Mouse (Mus musculus): ENCODE measurements around the gene Inmt.

Inmt gene

DNA sequence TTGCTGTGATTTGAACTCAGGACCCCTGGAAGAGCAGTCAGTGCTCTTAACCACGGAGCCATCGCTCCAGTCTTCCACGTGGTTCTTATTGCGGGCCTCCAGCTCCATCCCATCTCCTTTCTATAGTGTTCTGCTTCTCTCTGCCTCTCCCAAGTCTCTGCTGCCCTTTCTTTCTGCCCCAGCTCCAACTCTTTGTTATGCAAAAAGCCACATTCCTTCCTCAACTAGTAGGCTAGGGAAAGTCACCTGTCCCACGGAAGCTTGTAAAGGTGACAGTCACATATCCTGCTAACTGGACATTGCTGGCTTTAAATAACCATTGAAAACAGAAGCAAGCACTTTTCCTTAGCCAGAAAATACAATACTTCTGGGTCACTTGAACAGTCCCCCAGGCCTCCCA is 5.0 kb downstream of the Inmt start:
- DNase-seq (ENCODE audit: low read depth, low spot score), result no peak

- DNase-seq (ENCODE audit: low read depth, low spot score), result peak; percentile 75
Measured at GRCm38 (mm10) chr6:55166777-55167463, 7.9 kb downstream of the Inmt start.

DNA sequence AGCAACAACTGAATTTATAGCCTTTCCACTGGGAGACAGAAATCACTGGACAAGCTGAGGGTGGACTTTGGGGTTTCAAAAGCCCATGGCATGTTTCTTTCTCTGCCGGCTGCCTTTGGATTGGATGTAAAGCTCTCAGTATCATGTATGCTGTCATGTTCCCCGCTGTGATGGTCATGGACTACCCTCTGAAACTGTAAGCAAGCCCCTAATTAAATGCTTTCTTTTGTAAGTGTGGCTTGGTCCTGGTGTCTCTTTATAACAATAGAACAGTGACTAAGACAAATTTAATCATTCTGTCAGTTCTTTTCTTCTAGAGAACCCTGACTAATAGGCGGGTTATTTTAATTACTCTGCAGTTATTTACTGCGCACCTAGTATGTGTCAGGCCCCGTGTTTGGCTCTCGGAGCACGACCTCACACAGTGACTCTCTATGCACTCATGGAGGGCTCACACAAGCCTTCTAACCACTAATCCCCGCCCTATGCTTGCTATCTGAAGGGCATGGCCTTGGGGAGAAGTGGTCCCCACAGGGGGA is 11.7 kb downstream of the Inmt start:
- DNase-seq (ENCODE audit: low read depth, low spot score), result no peak

DNA sequence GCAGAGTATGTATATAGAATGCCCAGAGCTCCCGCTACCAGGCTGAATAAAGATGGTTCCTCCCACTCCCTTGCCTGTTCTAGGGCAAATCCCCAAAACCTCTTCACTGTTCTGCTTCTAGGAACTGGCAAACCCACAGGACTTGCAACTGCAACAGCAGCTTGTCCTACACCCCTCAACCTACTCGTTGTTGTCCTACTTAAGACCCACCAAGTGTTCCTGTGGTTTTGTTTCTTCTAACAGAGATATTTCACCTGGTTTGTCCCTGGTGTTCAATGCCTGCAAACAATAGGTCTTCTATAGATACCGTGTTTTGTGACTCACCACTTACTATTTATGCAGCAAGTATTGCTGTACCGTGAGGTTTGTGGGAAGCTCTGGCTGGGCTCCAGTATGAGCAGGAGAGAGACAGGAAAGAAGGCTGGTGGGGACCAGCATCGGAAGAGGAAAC is 13.5 kb downstream of the Inmt start:
- DNase-seq (ENCODE audit: low read depth, low spot score), result no peak

DNA sequence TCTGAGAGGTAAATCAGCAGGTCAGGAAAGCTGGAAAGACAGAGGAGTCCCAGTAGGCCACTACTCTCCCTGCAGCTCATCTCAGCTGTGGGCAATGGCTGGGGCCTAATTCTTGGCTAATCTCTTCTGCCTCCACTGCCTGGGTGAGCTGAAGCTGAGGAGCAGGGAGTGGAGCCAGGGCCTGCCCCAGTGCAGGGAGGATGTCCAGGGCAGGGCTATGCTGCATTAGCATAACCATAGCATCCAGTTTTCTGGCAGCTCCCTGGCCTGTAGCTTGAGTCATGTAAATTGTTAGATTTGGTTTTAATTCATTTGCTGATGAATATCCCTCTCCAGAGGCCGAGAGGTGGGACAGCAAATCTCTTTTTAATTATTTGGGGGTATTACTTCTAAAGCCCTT is 15.6 kb downstream of the Inmt start:
- no peak for DNase-seq (ENCODE audit: low read depth, low spot score)

DNA sequence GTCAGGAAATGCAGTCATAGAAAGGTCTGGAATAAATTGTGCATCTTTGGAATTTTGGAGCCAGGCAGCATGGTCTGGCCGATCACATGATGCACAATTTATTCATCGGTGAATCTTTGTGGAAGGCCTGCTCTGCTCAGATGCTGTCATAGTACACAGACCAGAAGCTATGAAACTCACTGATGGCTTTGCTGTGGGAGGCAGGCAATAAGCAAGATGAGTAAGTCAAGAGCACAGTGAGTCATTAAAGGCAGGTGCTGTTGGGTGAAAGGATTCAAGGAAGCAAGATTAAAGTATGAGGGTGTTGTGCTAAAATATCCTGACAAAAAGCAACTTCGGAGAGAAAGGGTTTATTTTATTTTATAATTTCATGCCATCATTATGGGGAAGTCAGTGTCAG is 22.6 kb downstream of the Inmt start:
- no peak for DNase-seq (ENCODE audit: low read depth, low spot score)

DNA sequence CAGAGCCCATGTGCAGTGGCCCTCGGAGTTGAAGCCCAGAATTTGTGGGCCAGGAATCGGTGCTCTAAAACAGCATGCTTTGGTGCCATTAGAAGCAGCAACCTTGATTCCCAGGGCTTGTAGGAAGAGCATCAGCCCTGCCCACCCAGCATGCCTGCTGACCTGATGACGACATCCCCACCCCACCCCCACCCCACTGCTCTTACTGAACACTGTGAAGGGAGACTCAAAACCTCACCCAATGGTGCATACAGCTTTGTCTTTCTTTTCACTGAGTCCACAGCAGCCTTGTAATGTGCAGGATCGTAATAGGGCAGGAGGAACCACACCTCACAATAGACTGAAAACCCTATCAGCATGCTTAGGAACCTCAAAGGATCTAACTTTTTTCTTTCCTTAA is 28.7 kb downstream of the Inmt start:
- no peak for DNase-seq (ENCODE audit: low read depth, low spot score)

DNA sequence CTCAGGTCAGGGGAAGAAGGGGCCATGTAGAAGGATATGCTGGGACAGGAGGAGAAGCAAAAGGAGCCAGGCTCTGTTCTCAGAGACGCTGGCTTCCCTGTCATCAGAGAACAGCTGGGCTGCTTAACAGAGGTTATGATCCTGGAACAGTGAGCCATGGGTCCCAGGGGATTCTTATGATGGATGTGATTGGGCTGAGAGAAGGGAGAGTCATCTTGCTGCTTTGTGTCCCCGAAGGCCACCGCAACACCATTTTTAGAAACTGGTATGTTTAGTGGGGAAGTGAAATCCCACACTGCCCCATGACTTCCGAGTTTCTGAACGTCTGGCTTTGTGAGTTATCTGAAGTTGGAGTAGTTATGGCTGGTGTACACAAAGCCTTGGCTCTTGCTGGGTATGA is 29.6 kb downstream of the Inmt start:
- DNase-seq (ENCODE audit: low read depth, low spot score), result peak; percentile 44

DNA sequence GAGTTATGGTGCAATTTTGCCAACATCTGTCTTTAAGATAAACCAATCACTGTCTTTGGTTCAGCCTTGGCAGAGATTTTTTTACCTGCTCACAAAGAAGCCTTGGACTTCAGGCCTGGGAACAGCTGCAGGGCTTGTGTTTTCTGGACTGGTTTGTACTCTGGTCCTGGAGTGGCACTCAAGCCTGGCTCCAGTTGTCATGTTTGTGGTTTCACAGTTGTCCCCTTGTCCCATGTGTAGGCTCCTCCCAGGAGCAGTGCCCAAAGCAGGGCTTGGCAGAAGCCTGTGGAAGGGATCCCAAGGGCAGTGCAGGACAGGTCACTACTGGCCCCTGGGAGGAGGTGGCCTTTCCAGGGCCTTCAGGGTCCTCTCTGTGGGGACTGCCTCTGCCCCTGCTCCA is 36.5 kb downstream of the Inmt start:
- DNase-seq (ENCODE audit: low read depth, low spot score), result no peak

GRCm38 (mm10) chr6:55133425-55133824 is 41.4 kb downstream of the Inmt start:
- DNase-seq (ENCODE audit: low read depth, low spot score), result no peak

DNA sequence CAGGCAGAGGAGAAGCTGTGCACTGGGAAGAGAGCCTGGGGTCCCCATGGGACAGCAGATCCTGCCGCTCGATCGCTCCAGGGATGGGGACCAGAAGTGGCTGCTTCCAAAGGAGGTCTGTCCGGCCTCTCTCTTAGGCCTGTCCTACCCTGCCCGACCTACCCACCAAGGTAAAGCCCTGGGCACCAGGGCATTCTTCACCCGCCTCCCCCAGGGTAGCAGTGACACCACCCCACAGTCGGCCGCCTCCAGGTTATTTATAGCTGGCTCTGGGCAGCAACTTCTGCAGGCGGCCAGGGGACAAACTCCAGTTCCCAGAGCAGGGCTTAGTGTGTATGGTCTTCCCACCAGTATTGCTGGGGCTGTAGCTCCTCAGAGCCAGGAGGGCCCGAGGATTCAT is 42.0 kb downstream of the Inmt start, which contains the start of gene Crhr2:
TSS of gene Crhr2 (minus strand) at position 223 of the 400 bp plus-strand sequence.
- DNase-seq (ENCODE audit: low read depth, low spot score), result no peak

DNA sequence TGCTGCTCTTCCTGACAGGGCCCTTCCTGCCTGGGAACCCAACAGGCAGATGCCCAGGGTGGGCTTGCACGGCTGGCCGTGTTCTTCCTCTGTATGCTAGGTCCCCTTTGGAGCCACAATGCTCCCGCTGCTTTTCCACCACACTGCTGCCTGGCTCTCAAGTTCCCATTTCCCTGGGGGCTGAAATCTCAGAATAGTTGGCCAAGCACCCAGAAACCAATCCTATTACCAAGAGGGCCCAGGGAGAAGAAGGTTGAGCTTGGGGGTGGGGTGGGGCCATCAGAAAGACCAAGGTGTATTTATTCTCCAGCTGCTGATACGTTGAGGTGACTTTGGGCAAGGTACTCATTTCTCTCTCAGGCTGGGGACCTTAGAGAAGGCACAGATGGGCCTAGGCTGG is 43.5 kb downstream of the Inmt start:
- no peak for DNase-seq (ENCODE audit: low read depth, low spot score)

DNA sequence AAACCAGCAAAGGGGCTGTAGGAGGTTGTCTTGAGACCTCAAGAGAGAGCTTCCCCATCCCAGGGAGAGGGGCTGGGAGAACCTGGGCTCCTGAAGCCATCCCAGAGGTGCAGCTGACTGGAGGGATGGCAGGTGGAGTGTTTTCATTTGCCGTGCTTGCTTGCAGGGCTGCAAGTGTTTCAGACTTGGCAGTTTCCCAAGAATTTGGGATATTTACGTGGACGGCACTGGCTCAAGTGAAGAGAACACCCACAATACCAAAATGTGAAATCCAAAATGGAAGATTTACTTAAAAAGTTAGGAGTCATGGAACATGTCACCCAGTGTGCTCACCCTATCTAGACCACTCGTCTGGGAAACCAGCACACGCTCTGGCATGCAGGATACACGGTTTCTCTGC is 44.2 kb downstream of the Inmt start:
- DNase-seq (ENCODE audit: low read depth, low spot score), result no peak

DNA sequence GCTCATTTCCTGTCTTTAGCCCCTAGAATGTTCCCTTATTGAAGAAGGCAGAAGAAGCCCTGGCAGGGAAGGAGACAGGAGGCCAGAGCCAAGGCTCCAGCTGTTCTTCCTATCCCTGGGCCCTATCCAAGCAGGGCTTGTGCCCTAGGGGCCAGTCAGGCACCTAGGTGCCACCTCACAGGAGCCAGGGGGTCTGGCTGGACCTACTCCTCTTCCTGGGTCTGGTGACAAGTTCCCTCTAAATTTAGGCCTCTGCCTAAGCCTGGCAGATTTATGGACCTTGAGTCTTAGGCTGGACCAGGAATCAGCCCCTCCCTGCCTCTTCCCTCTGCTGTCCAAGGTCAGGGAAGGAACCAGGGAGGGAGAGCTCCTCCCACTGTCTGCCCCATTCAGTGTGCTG is 46.5 kb downstream of the Inmt start:
- no peak for DNase-seq (ENCODE audit: low read depth, low spot score)

GRCm38 (mm10) chr6:55126576-55126975 is 48.3 kb downstream of the Inmt start:
- no peak for DNase-seq (ENCODE audit: low read depth, low spot score)

- no peak for DNase-seq (ENCODE audit: low read depth, low spot score)
Measured at GRCm38 (mm10) chr6:55123056-55123455, 51.8 kb downstream of the Inmt start.
